Mouse (Mus musculus): ENCODE measurements around the gene Gm47841.

- no peak for TF ChIP-seq CTCF (IDR thresholded peaks at IDR 0.05; ENCODE audit: extremely low read depth, insufficient read length, insufficient replicate concordance, low read depth, low read length)
- no peak for TF ChIP-seq POLR2A (IDR thresholded peaks at IDR 0.05; ENCODE audit: low read depth, low read length)
Measured at GRCm38 (mm10) chr15:101054541-101054940, 7.3 kb upstream of the Gm47841 start.

All from small intestine, adult 2 months (tissue).